Mouse (Mus musculus): Measurements from ENCODE around the gene Ankdd1a. TPM values are rescaled to one million over a fixed set of nuclear protein-coding genes. Genes with fewer than 3 reads are reported as not detected.

Ankdd1a gene
- total and polyA plus RNA-seq, 3 experiments = not detected

- dilution Hi-C loops (cut with MboI; ENCODE audit: extremely low pct_ligation_motif_present, extremely low pct_unique_long_range_greater_than_20kb, low sequenced_read_pairs) (no loop called here), in situ Hi-C loops (cut with MboI; ENCODE audit: low pct_ligation_motif_present, low pct_unique_long_range_greater_than_20kb, low sequenced_read_pairs) (no loop called here)
- Histone ChIP-seq H3K9ac (ENCODE audit: insufficient read depth, low read depth) (no peak overlapping the region), H3K36me3 (replicated peaks in 1 of 2; ENCODE audit: control insufficient read depth in 1 of 2, insufficient read depth in 1 of 2, low read length in 1 of 2) (no peaks in the 10 kb centered on the region), H3K4me2 (ENCODE audit: insufficient read depth, low read depth, poor library complexity, severe bottlenecking) (no peak overlapping the region), H3K27ac (ENCODE audit: insufficient read depth, low read depth) (no peak overlapping the region), H3K9me3 (replicated peaks; ENCODE audit: low read length) (no peaks in the 10 kb centered on the region), H3K4me1 (ENCODE audit: control insufficient read depth in 1 of 2, insufficient read depth in 2 of 2) (peaks cover 0 to 2% of the 10 kb centered on the region in 2 experiments; a peak in 1 of 4 replicates), H3K4me3 (replicated peaks in 1 of 3; ENCODE audit: low read depth in 2 of 3, low read length in 2 of 3, poor library complexity in 1 of 3) (no peak overlapping the region), H3K79me2 (replicated peaks; ENCODE audit: control insufficient read depth, extremely low read depth, insufficient read depth, poor library complexity, severe bottlenecking) (no peaks in the 10 kb centered on the region), H3K27me3 (replicated peaks) (no peaks in the 10 kb centered on the region)
- TF ChIP-seq CTCF (conservative IDR thresholded peaks at IDR 0.05 in 1 of 2, IDR thresholded peaks at IDR 0.05 in 1 of 2; ENCODE audit: low read depth in 2 of 2, low read length in 2 of 2) (peak in 1 of 2 experiments; percentile 63; a peak in 2 of 4 replicates), SMC3 (IDR thresholded peaks at IDR 0.05; ENCODE audit: low read depth, low read length) (peak; percentile 33), EP300 (IDR thresholded peaks at IDR 0.05; ENCODE audit: low read length) (no peak), BHLHE40 (IDR thresholded peaks at IDR 0.05; ENCODE audit: low read depth, low read length) (no peak), MAX (IDR thresholded peaks at IDR 0.05; ENCODE audit: low read length) (no peak), ZMIZ1 (IDR thresholded peaks at IDR 0.05; ENCODE audit: low read depth, low read length) (no peak), CHD1 (IDR thresholded peaks at IDR 0.05; ENCODE audit: low read depth, low read length) (no peak), JUND (conservative IDR thresholded peaks at IDR 0.05; ENCODE audit: low read depth, low read length) (no peak), RAD21 (IDR thresholded peaks at IDR 0.05; ENCODE audit: low read depth, low read length) (peak; percentile 57), ETS1 (conservative IDR thresholded peaks at IDR 0.05; ENCODE audit: low read depth, low read length) (no peak), MXI1 (IDR thresholded peaks at IDR 0.05; ENCODE audit: low read depth, low read length) (no peak)
- DNase-seq (ENCODE audit: extremely low read depth) = no peak
Observed at GRCm38 (mm10) chr9:65502146-65502545, 17.8 kb downstream of the Ankdd1a start.

- peaks cover 0 to 8% of the 10 kb centered on the region in 2 experiments; a peak in 1 of 4 replicates for H3K4me1 ChIP-seq (ENCODE audit: control insufficient read depth in 1 of 2, insufficient read depth in 2 of 2)
- H3K79me2 ChIP-seq (replicated peaks; ENCODE audit: control insufficient read depth, extremely low read depth, insufficient read depth, poor library complexity, severe bottlenecking) = no peaks in the 10 kb centered on the region
- H3K27ac ChIP-seq (ENCODE audit: insufficient read depth, low read depth) = no peak overlapping the region
- no peaks in the 10 kb centered on the region for H3K27me3 ChIP-seq (replicated peaks)
- no peaks in the 10 kb centered on the region for H3K9me3 ChIP-seq (replicated peaks; ENCODE audit: low read length)
- in situ Hi-C loops (cut with MboI; ENCODE audit: low pct_ligation_motif_present, low pct_unique_long_range_greater_than_20kb, low sequenced_read_pairs) = no loop called here
- H3K9ac ChIP-seq (ENCODE audit: insufficient read depth, low read depth) = no peak overlapping the region
- no peak overlapping the region for H3K4me3 ChIP-seq (replicated peaks in 1 of 3; ENCODE audit: low read depth in 2 of 3, low read length in 2 of 3, poor library complexity in 1 of 3)
- H3K36me3 ChIP-seq (replicated peaks in 1 of 2; ENCODE audit: control insufficient read depth in 1 of 2, insufficient read depth in 1 of 2, low read length in 1 of 2) = peaks cover 0 to 13% of the 10 kb centered on the region in 2 experiments
- DNase-seq (ENCODE audit: extremely low read depth) = peak; percentile 6
- H3K4me2 ChIP-seq (ENCODE audit: insufficient read depth, low read depth, poor library complexity, severe bottlenecking) = no peak overlapping the region
- dilution Hi-C loops (cut with MboI; ENCODE audit: extremely low pct_ligation_motif_present, extremely low pct_unique_long_range_greater_than_20kb, low sequenced_read_pairs) = no loop called here
- no peak for TF ChIP-seq ELF1 (IDR thresholded peaks at IDR 0.05; ENCODE audit: low read depth, low read length)
- no peak for TF ChIP-seq TCF12 (IDR thresholded peaks at IDR 0.05; ENCODE audit: low read depth, low read length)
- TF ChIP-seq JUN (IDR thresholded peaks at IDR 0.05; ENCODE audit: insufficient read depth, low read depth, low read length) = no peak
- TF ChIP-seq ZNF384 (IDR thresholded peaks at IDR 0.05; ENCODE audit: low read depth, low read length) = no peak
- TF ChIP-seq CHD2 (IDR thresholded peaks at IDR 0.05; ENCODE audit: low read length) = no peak
- TF ChIP-seq USF1 (IDR thresholded peaks at IDR 0.05; ENCODE audit: low read depth, low read length) = no peak
- TF ChIP-seq GABPA (IDR thresholded peaks at IDR 0.05; ENCODE audit: insufficient replicate concordance, low read depth, low read length) = no peak
- no peak for TF ChIP-seq SIN3A (IDR thresholded peaks at IDR 0.05; ENCODE audit: low read length)
- TF ChIP-seq IRF4 (IDR thresholded peaks at IDR 0.05; ENCODE audit: low read depth, low read length) = no peak
- TF ChIP-seq USF2 (conservative IDR thresholded peaks at IDR 0.05; ENCODE audit: low read depth, low read length) = no peak
- no peak for TF ChIP-seq MEF2A (IDR thresholded peaks at IDR 0.05; ENCODE audit: borderline replicate concordance, low read depth, low read length)
- no peak for TF ChIP-seq ETS1 (conservative IDR thresholded peaks at IDR 0.05; ENCODE audit: low read depth, low read length)
- TF ChIP-seq BHLHE40 (IDR thresholded peaks at IDR 0.05; ENCODE audit: low read depth, low read length) = no peak
Observed at GRCm38 (mm10) chr9:65492851-65493250, 27.1 kb downstream of the Ankdd1a start.

Data from CH12.LX (cell line).